Mouse (Mus musculus) retina, adult 2 months (tissue): ENCODE data around the gene Tmem151a.

Source experiments
- DNase-seq: peaks from one replicate; pipeline ENCODE4 v3.0.0-alpha.2; 2012; ENCODE audit warnings: low read depth, low spot score

The Tmem151a gene

GRCm38 (mm10) chr19:5068570-5069234 is 16.6 kb downstream of the Tmem151a start:
- no peak for DNase-seq

- no peak for DNase-seq
Observed at GRCm38 (mm10) chr19:5067867-5068569, 17.3 kb downstream of the Tmem151a start, which contains the start of gene Cd248. Cd248 (plus strand) TSS chr19:5068078.

GRCm38 (mm10) chr19:5067040-5067799 is 18.1 kb downstream of the Tmem151a start:
- DNase-seq = no peak

- DNase-seq = no peak
Observed at GRCm38 (mm10) chr19:5065104-5065503, 20.2 kb downstream of the Tmem151a start.

GRCm38 (mm10) chr19:5062446-5062845 is 22.9 kb downstream of the Tmem151a start:
- DNase-seq = no peak

GRCm38 (mm10) chr19:5062041-5062440 is 23.3 kb downstream of the Tmem151a start:
- DNase-seq = no peak

- no peak for DNase-seq
Observed at GRCm38 (mm10) chr19:5060365-5061330, 24.7 kb downstream of the Tmem151a start.

GRCm38 (mm10) chr19:5058801-5059771 is 26.2 kb downstream of the Tmem151a start:
- DNase-seq = no peak

GRCm38 (mm10) chr19:5057876-5058775 is 27.2 kb downstream of the Tmem151a start:
- no peak for DNase-seq

- DNase-seq = no peak
Observed at GRCm38 (mm10) chr19:5056251-5056650, 29.1 kb downstream of the Tmem151a start.

- DNase-seq = no peak
Observed at GRCm38 (mm10) chr19:5053909-5054308, 31.4 kb downstream of the Tmem151a start.

GRCm38 (mm10) chr19:5052853-5053252 is 32.5 kb downstream of the Tmem151a start:
- DNase-seq = no peak

- no peak for DNase-seq
Observed at GRCm38 (mm10) chr19:5052166-5052822, 33.0 kb downstream of the Tmem151a start.

GRCm38 (mm10) chr19:5051515-5051914 is 33.8 kb downstream of the Tmem151a start:
- no peak for DNase-seq

GRCm38 (mm10) chr19:5051031-5051430 is 34.3 kb downstream of the Tmem151a start:
- DNase-seq = no peak

- DNase-seq = no peak
Observed at GRCm38 (mm10) chr19:5050047-5050905, 35.1 kb downstream of the Tmem151a start, which contains the start of gene Rin1. Rin1 (plus strand) TSS chr19:5050481.

GRCm38 (mm10) chr19:5049325-5049724 is 36.0 kb downstream of the Tmem151a start:
- no peak for DNase-seq
